Mouse (Mus musculus) megakaryocyte, embryonic 14.5 days (primary cell): ENCODE data around the gene Plk3.

Source experiments
- FLI1 ChIP-seq: IDR thresholded peaks from 2 replicates; pipeline ENCODE4 v1.6.1; 2012; ENCODE audit warnings: low read length, inconsistent platforms, mixed read lengths
- GATA1 ChIP-seq: IDR thresholded peaks from 3 replicates; pipeline ENCODE4 v1.6.1; 2012; ENCODE audit warnings: mixed read lengths, low read length, inconsistent platforms, borderline replicate concordance

- TF ChIP-seq GATA1 (no peak), FLI1 (no peak)
These were observed 4.8 kb upstream of the Plk3 start for GRCm38 (mm10) chr4:117138295-117139216.
